Mouse (Mus musculus) CD4-positive helper T cell, adult 2 months (primary cell): ENCODE measurements around the gene Gm3248.
"Not testable (repeated sequence)": the region's sequence is repeated elsewhere in the genome, so short reads cannot be mapped to it uniquely, and the experiment has no call there.

Source experiments
- DNase-seq: peaks from one replicate; pipeline ENCODE4 v3.0.0-alpha.2; 2012; ENCODE audit warnings: low read depth, missing footprints, low spot score

Gene Gm3248

GRCm38 (mm10) chr14:5961635-5962034 lies at the start of gene Gm3248:
Gene Gm3248 (minus strand): TSS chr14:5961745.
- peak; percentile 2 for DNase-seq

- DNase-seq, result not testable (repeated sequence)
Measured at GRCm38 (mm10) chr14:5987136-5987535, 25.6 kb upstream of the Gm3248 start.

GRCm38 (mm10) chr14:5979037-5979436 lies 17.5 kb upstream of the Gm3248 start, which contains the start of gene Gm3453:
Gene Gm3453 (minus strand): TSS chr14:5979137.
- not testable (repeated sequence) for DNase-seq

GRCm38 (mm10) chr14:5962441-5962840 lies 896 bp upstream of the Gm3248 start:
- DNase-seq, result not testable (repeated sequence)

- DNase-seq, result peak; percentile 1
Measured at GRCm38 (mm10) chr14:5961102-5961501, 443 bp downstream of the Gm3248 start.

GRCm38 (mm10) chr14:5960479-5960878 lies 1.1 kb downstream of the Gm3248 start:
- not testable (repeated sequence) for DNase-seq

DNA sequence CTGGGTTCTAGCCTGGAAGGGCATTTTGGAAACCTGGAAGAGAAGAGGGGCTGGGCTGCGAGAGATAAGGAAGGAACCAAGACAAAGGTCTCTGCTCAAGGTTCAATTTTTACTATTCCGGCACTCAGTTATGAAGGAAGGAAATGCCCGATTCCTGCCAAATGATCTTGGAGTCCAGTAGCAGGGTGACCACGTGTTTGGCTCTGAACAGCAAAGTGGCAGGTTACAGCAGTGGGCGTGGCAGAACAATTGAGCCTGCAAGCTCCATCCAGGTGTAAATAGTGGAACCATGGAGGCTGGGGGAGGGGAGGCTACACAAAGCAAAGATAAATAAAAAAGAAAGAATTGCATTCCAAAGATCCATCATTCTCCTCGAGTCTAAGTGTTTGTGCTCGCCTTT lies 38.3 kb downstream of the Gm3248 start:
- not testable (repeated sequence) for DNase-seq

- not testable (repeated sequence) for DNase-seq
Measured at GRCm38 (mm10) chr14:5918330-5918942, 43.1 kb downstream of the Gm3248 start.

DNA sequence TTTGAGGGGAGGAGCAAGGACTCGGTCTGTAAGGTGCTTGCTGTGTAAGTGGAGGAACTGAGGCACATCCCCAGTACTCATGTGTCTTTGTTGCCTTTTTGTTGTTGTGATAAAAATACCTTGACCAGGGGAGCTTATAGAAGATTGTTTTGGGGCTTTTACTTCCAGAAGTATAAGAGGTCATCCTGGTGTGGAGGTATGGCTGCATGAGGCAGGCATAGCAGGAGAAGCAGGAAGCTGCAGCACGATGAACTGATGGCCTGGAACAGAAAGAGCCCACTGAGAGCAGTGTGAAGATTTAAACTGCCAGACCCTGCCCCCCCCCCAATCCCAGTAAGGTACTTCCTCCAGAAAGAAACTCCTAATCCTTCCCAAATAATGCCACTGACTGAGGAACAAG lies 47.8 kb downstream of the Gm3248 start:
- not testable (repeated sequence) for DNase-seq
